Mouse (Mus musculus) megakaryocyte, embryonic 14.5 days (primary cell): ENCODE results near the gene Senp2.

ENCODE experiments used
- FLI1 ChIP-seq: IDR thresholded peaks from 2 replicates; pipeline ENCODE4 v1.6.1; 2012; ENCODE audit warnings: low read length, inconsistent platforms, mixed read lengths
- GATA1 ChIP-seq: IDR thresholded peaks from 3 replicates; pipeline ENCODE4 v1.6.1; 2012; ENCODE audit warnings: mixed read lengths, low read length, inconsistent platforms, borderline replicate concordance

DNA sequence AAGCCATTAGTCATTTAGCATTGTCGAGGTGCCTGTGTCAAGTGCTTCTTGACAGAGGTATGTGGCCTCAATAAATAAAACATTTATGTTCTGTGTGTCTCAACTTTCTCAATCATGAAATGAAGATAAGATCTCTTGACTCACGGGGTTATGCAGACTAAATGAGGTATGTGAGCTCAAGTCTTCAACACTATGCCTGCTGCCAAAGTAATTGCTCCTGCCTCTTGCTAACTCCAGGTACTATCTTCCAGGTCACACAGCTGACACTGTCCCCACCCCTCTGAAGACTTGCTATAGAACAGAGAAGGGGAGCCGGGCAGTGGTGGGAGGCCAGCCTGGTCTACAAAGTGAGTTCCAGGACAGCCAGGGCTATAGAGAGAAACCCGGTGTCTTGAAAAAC is 12.9 kb upstream of the Senp2 start:
- TF ChIP-seq GATA1 (no peak), FLI1 (no peak)
